Mouse (Mus musculus) embryonic facial prominence, embryonic 12.5 days (tissue): Measurements from ENCODE around the gene Apobec3. TPM values are rescaled to one million over a fixed set of nuclear protein-coding genes. Genes with fewer than 3 reads are reported as not detected.
"Not testable (repeated sequence)": the region's sequence is repeated elsewhere in the genome, so short reads cannot be mapped to it uniquely, and the experiment has no call there.

Source experiments
- ATAC-seq: fragments of 200-750 bp; cut with Nextera tagmentation; 2 replicates; pipeline ENCODE4 v1.8.0; 2017; ENCODE audit not compliant: insufficient number of reproducible peaks, insufficient read depth, low FRiP score, low TSS enrichment
- H3K27ac ChIP-seq: fragments of 300-500 bp; sonication (generic); 2 replicates; pipeline ENCODE4 v1.5.1; 2016; ENCODE audit warnings: mild to moderate bottlenecking
- H3K27me3 ChIP-seq: fragments of 300-500 bp; sonication (generic); 2 replicates; pipeline ENCODE4 v1.6.1; 2016; ENCODE audit warnings: mild to moderate bottlenecking, moderate library complexity
- H3K36me3 ChIP-seq: fragments of 300-500 bp; sonication (generic); 2 replicates; pipeline ENCODE4 v1.6.1; 2016; ENCODE audit warnings: mild to moderate bottlenecking
- H3K4me1 ChIP-seq: fragments of 300-500 bp; sonication (generic); 2 replicates; pipeline ENCODE4 v1.6.1; 2016
- H3K4me2 ChIP-seq: fragments of 300-500 bp; sonication (generic); replicated peaks from 2 replicates; pipeline ENCODE4 v1.6.1; 2016; ENCODE audit warnings: mild to moderate bottlenecking, moderate library complexity
- H3K4me3 ChIP-seq: fragments of 300-500 bp; sonication (generic); 2 replicates; pipeline ENCODE4 v1.5.1; 2016; ENCODE audit warnings: mild to moderate bottlenecking
- H3K9ac ChIP-seq: fragments of 300-500 bp; sonication (generic); 2 replicates; pipeline ENCODE4 v1.6.1; 2016; ENCODE audit warnings: mild to moderate bottlenecking, moderate library complexity
- H3K9me3 ChIP-seq: fragments of 300-500 bp; sonication (generic); 2 replicates; pipeline ENCODE4 v1.6.1; 2016; ENCODE audit warnings: mild to moderate bottlenecking, moderate library complexity
- WGBS: fragments of 180-500 bp; shearing (Covaris S2); methylation state at CpG from one replicate; pipeline ENCODE4 v1.1.7; 2016; 5-methylcytosine and 5-hydroxymethylcytosine counted together
- polyA plus RNA-seq: library from polyadenylated mRNA; unstranded; fragments of >200 nt; fragmentation: Nextera tagmentation; extraction: Ambion mirVana; gene quantifications from 2 replicates; pipeline ENCODE4 v1.2.1, GENCODE M21; 2016

Gene Apobec3
- polyA plus RNA-seq, 1 experiment from 2014 or later: 8.4 TPM

DNA sequence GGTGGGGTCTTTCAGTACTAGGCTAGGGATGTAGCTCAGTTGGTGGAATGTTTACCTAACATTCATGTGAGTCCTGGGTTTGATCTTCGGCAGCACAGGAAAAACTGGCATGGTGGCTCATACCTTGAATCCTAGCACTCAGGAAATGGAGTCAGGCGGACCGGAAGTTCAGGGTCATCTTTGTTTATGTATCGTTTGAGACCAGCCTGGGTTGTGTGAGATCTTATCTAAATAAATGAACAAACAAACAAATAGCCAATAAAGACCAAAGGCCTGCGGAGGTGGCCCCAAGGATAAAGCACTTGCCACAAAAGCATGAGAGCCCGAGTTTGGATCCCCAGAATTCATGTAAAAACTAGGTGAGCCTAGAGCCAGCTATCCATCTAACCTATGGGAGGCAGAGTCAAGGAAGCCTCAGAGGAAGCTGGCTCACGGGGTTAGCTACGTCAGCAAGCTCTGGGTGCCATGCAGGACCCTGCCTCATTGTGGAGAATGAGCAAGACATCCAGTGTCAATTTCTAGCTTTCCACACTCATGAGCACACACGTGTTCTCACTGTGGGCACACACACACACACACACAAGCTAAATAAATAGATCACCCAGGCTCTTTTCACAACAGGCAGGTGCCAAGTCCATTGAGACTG lies 4.7 kb downstream of the Apobec3 start:
- Histone ChIP-seq H3K4me2 (no peak overlapping the region), H3K9me3 (no peaks in the 10 kb centered on the region), H3K4me1 (peaks cover 9% of the 10 kb centered on the region), H3K9ac (no peak overlapping the region), H3K27ac (no peak overlapping the region), H3K4me3 (no peak overlapping the region), H3K36me3 (no peaks in the 10 kb centered on the region), H3K27me3 (peaks cover 14% of the 10 kb centered on the region)
- WGBS: 72% methylated on average over 9 of the region's 9 CpGs
- ATAC-seq: no peak

DNA sequence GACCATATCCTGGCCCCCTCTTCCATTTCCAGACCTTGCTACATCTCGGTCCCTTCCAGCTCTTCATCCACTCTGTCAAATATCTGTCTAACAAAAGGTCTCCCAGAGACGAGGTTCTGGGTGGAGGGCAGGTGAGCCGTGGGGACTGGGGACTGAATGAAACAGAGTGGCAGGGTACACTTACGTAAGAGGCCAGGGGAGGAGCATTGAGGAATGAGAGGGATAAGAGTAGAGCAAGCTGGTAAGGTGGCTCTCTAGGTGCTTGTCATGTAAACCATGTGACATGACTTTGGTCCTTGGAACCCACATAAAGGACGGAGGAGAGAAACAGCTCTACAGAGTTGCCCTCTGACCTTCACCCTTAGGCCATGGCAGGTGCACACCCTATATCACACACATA lies 7.5 kb downstream of the Apobec3 start:
- no peaks in the 10 kb centered on the region for H3K27me3 ChIP-seq
- no peaks in the 10 kb centered on the region for H3K36me3 ChIP-seq
- H3K4me2 ChIP-seq: no peak overlapping the region
- no peaks in the 10 kb centered on the region for H3K9me3 ChIP-seq
- H3K27ac ChIP-seq: no peak overlapping the region
- no peak for ATAC-seq
- no peak overlapping the region for H3K9ac ChIP-seq
- no peaks in the 10 kb centered on the region for H3K4me1 ChIP-seq
- H3K4me3 ChIP-seq: no peak overlapping the region
- WGBS: 93% methylated on average over 5 of the region's 5 CpGs

DNA sequence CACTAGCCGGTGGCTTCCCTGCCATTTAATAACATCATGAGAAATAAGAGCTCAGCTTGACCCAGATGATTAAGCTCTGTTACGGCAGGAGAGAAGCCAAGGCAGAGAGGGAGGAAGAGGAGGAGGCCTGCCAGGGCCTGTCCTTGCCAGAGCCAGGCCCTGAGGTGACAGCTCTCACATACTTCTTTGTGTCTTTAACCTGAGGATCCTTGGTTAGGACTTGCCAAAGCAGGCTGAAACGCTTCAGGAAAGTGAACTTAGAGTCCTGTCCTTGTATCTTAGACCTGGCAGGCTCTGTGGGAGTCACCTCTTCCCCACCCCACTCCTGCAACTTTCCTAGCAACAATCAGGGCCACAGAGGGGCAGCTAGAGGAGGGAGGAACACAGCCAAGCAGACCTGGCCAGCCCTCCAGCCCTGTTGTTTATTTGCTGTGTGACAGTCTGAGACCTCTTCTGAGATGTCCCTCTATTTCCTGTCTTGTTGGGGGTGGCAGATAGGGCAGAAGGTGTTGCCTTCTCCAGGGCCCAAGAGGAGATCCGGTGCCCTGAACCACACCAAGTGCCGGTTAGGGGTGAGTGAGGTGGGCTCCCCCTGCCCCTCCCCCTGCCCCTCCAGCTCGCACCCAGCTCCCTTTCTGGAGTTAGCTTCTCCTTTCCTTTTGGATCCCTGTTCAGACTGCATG lies 8.5 kb downstream of the Apobec3 start:
- no peaks in the 10 kb centered on the region for H3K27me3 ChIP-seq
- no peak overlapping the region for H3K9ac ChIP-seq
- H3K4me1 ChIP-seq: no peaks in the 10 kb centered on the region
- no peak overlapping the region for H3K4me3 ChIP-seq
- H3K27ac ChIP-seq: peak overlapping the region; percentile 46; the same call in 1 of the 2 replicates
- WGBS: 66% methylated on average over 6 of the region's 6 CpGs
- H3K9me3 ChIP-seq: no peaks in the 10 kb centered on the region
- no peak overlapping the region for H3K4me2 ChIP-seq
- no peak for ATAC-seq
- H3K36me3 ChIP-seq: no peaks in the 10 kb centered on the region

DNA sequence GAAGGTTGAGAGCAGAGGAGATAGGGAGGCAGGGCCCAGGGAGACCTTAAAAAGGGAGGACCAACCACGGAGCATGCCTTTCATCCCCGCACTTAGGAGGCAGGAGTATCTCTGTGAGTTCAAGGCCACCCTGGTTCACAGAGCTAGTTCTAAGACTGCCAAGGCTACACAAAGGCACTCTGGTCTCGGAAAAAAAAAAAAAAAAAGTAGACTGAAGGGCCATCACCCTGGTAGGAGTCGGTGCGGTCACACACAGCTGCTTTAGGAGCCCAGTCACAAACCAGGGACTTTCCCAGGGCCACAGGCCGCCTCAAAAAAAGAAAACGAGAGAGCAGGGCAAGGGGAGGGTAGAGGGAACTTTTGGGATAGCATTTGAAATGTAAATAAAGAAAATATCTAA lies 9.3 kb downstream of the Apobec3 start:
- no peaks in the 10 kb centered on the region for H3K36me3 ChIP-seq
- no peaks in the 10 kb centered on the region for H3K9me3 ChIP-seq
- H3K4me3 ChIP-seq: no peak overlapping the region
- no peak overlapping the region for H3K9ac ChIP-seq
- no peak for ATAC-seq
- H3K27me3 ChIP-seq: no peaks in the 10 kb centered on the region
- no peak overlapping the region for H3K27ac ChIP-seq
- H3K4me2 ChIP-seq: no peak overlapping the region
- 65% methylated on average over 7 of the region's 7 CpGs for WGBS
- no peaks in the 10 kb centered on the region for H3K4me1 ChIP-seq

DNA sequence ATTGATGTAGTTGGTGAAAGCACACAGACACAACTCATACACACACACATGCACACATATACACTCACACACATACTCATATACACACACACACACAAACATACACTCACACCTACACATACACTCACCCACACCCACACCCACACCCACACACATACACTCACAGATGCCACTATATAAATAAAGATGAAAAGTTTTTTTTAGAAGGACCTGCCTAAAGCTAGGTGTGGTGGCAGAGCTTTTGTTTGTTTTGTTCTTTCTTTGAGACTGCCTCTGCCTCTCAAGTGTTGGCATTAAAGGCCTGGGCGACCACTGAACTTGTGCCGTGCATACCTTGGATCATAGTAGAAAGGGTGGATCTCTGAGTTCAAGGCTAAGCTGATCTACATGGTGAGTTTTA lies 9.9 kb downstream of the Apobec3 start:
- no peak overlapping the region for H3K27ac ChIP-seq
- 84% methylated on average over 2 of the region's 2 CpGs for WGBS
- H3K4me3 ChIP-seq: no peak overlapping the region
- H3K36me3 ChIP-seq: no peaks in the 10 kb centered on the region
- H3K4me1 ChIP-seq: no peaks in the 10 kb centered on the region
- no peaks in the 10 kb centered on the region for H3K9me3 ChIP-seq
- ATAC-seq: no peak
- no peak overlapping the region for H3K9ac ChIP-seq
- no peak overlapping the region for H3K4me2 ChIP-seq
- H3K27me3 ChIP-seq: peaks cover 4% of the 10 kb centered on the region

DNA sequence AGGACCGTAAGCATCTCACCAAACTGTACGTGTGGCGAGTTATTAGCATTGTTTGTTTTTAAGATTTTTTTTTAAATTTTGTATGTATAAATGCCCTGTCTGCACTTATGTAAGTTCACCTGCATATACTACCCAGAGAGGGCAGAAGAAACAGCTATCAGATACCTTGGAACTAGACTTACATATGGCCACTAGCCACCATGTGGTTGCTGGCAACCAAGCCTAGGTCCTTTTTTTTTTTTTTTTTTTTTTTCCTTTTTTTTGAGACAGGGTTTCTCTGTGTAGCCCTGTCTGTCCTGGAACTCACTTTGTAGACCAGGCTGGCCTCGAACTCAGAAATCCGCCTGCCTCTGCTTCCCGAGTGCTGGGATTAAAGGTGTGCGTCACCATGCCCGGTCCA lies 11.6 kb downstream of the Apobec3 start:
- ATAC-seq, H3K27me3 ChIP-seq, H3K36me3 ChIP-seq, H3K4me2 ChIP-seq, H3K9ac ChIP-seq, H3K4me3 ChIP-seq, H3K9me3 ChIP-seq, H3K4me1 ChIP-seq, H3K27ac ChIP-seq: not testable (repeated sequence)
- 94% methylated on average over 8 of the region's 8 CpGs for WGBS

DNA sequence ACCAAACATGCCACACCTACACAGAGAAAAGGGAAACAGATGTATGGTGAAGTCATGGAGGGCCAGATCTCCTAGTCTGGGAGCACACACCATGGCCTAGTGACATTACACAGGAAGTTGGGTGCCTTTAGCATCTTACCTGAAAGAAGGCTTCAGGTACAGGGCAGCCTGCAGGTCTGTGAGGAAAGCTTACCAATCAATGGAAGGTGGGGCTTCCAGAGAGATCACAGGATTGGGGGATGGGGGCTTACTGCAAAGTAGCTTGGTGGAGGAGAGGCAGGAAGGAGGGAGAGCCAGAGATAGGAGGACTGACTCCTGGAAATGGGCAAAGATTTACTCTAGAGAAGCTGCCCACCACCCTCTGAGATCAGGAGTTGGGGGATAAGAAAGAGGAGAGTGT lies 12.5 kb downstream of the Apobec3 start:
- Histone ChIP-seq H3K27ac (no peak overlapping the region), H3K36me3 (no peaks in the 10 kb centered on the region), H3K4me2 (no peak overlapping the region), H3K4me3 (no peak overlapping the region), H3K27me3 (peaks cover 5% of the 10 kb centered on the region), H3K4me1 (no peaks in the 10 kb centered on the region), H3K9me3 (no peaks in the 10 kb centered on the region), H3K9ac (no peak overlapping the region)
- ATAC-seq: no peak

DNA sequence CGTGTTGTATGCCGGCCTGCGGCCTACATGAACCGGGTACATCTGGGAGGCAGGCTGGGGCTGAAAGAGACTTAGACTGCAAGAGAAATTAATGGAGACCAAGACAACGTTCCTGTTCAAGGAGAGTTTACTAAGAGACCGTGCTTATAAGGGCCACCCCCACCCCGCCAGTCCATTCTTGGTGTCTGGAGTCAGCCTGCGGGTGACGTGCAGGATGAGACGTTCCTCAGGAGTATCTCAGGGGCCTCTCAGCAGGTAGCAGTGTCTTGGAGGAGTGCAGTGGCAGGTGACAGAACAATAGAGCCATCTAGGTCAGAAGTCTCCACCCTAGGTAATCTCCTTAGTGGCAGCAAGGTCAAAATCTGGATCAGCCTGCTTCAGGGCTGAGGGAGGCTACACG lies 13.2 kb downstream of the Apobec3 start:
- not testable (repeated sequence) for H3K36me3 ChIP-seq, H3K27ac ChIP-seq, H3K4me3 ChIP-seq, H3K4me1 ChIP-seq, H3K27me3 ChIP-seq, ATAC-seq, H3K9ac ChIP-seq, H3K9me3 ChIP-seq, H3K4me2 ChIP-seq
- 84% methylated on average over 11 of the region's 11 CpGs for WGBS

DNA sequence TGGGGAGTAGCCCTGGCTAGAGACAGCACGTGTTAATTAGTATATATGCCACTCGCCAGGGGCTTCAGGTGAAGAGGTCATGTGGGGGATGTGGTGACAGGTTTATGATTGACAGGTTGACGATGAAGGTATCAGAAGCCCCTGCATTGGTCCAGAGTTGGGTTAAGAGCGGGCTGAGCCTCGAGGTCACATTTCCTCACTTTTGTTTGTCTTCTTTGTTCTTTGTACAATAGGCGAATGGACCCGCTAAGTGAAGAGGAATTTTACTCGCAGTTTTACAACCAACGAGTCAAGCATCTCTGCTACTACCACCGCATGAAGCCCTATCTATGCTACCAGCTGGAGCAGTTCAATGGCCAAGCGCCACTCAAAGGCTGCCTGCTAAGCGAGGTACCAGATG lies 13.8 kb downstream of the Apobec3 start:
- 73% methylated on average over 12 of the region's 12 CpGs for WGBS
- no peak overlapping the region for H3K27ac ChIP-seq
- no peak overlapping the region for H3K4me2 ChIP-seq
- H3K4me3 ChIP-seq: no peak overlapping the region
- no peaks in the 10 kb centered on the region for H3K9me3 ChIP-seq
- no peak for ATAC-seq
- H3K36me3 ChIP-seq: no peaks in the 10 kb centered on the region
- H3K9ac ChIP-seq: no peak overlapping the region
- no peaks in the 10 kb centered on the region for H3K4me1 ChIP-seq
- peaks cover 5% of the 10 kb centered on the region for H3K27me3 ChIP-seq

DNA sequence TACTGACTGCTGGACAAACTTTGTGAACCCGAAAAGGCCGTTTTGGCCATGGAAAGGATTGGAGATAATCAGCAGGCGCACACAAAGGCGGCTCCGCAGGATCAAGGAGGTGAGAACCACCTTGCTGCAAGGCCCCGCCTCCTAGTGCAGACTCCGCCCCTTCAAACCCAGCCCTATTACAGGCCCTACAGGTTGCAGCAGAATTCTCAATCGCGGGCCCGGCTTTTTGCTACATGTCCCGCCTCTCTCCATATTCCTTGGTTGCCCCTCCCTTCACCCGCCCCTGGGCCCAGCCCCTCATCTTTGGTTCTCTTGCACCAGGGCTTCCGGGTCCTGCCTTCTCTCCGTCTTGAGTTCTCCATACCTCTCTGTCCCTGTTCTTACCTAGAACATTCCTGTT lies 15.4 kb downstream of the Apobec3 start:
- H3K9me3 ChIP-seq: no peaks in the 10 kb centered on the region
- no peak overlapping the region for H3K9ac ChIP-seq
- no peak overlapping the region for H3K4me3 ChIP-seq
- no peaks in the 10 kb centered on the region for H3K4me1 ChIP-seq
- H3K27me3 ChIP-seq: peaks cover 5% of the 10 kb centered on the region
- no peak overlapping the region for H3K4me2 ChIP-seq
- no peak overlapping the region for H3K27ac ChIP-seq
- no peaks in the 10 kb centered on the region for H3K36me3 ChIP-seq
- 44% methylated on average over 11 of the region's 14 CpGs for WGBS
- no peak for ATAC-seq

DNA sequence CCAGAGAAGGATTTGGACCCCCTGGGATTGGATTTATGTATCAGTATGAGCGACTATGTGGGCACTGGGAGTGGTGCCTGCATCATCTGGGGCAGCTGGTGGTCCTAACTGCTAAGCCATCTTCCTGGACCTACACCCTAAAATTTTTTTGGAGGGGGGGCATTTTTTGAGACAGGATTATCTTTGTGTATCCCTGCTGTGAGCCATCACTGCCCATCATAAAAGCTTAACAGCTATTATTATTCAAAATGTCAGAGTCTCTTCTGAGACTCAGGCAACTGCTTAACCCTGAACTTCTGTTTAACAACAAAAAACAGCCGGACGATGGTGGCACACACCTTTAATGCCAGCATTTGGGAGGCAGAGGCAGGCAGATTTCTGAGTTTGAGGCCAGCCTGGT lies 17.5 kb downstream of the Apobec3 start:
- WGBS: 87% methylated on average over 3 of the region's 3 CpGs
- H3K4me1 ChIP-seq, H3K4me2 ChIP-seq, H3K9me3 ChIP-seq, H3K27ac ChIP-seq, ATAC-seq, H3K36me3 ChIP-seq, H3K4me3 ChIP-seq, H3K9ac ChIP-seq, H3K27me3 ChIP-seq: not testable (repeated sequence)

DNA sequence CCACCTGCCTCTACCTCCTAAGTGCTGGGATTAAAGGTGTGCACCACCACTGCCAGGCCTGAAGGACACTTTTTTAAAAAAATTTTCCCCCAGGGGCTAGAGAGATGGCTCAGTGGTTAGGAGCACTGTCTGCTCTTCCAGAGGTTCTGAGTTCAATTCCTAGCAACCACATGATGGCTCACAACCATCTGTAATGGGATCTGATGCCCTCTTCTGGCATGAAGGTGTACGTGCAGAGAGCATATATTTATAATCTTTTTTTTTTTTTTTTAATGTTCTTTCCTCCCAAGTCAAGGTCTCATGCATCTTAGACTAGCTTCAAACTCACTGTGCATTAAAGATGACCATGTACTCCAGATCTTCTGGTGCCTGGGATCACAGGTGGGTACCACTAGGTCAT lies 19.4 kb downstream of the Apobec3 start:
- H3K9ac ChIP-seq, H3K36me3 ChIP-seq, H3K27me3 ChIP-seq, H3K4me1 ChIP-seq, H3K27ac ChIP-seq, H3K9me3 ChIP-seq, H3K4me2 ChIP-seq, H3K4me3 ChIP-seq, ATAC-seq: not testable (repeated sequence)
- WGBS: 70% methylated on average over 1 of the region's 1 CpGs
